Mouse (Mus musculus) lung, postnatal 25 days (tissue): Measurements from ENCODE around the gene Insc.

ENCODE experiments used
- DNase-seq: peaks from one replicate; pipeline ENCODE4 v3.0.0; 2022; ENCODE audit warnings: low spot score

The Insc gene

GRCm38 (mm10) chr7:114827360-114827759 lies 83.9 kb downstream of the Insc start:
- DNase-seq: no peak

- no peak for DNase-seq
These were observed 88.9 kb downstream of the Insc start for GRCm38 (mm10) chr7:114832257-114832940.

DNA sequence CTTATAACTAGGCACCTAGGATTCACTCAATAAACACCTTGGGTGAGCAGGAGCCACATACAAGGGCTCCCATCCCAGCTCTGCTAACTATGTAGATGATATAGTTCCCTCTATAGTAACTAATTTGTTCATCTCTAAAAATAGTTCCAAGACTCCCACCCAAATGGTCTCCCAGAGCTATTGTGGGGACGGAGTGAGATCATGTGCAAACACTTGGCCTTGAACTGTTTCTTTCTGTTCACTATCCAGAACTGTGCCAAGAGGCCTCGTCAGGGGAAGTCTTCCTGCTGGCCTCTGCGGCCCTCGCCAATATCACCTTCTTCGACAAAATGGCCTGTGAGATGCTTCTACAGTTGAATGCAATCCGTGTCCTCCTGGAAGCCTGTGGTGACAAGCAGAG lies 91.0 kb downstream of the Insc start:
- no peak for DNase-seq

DNA sequence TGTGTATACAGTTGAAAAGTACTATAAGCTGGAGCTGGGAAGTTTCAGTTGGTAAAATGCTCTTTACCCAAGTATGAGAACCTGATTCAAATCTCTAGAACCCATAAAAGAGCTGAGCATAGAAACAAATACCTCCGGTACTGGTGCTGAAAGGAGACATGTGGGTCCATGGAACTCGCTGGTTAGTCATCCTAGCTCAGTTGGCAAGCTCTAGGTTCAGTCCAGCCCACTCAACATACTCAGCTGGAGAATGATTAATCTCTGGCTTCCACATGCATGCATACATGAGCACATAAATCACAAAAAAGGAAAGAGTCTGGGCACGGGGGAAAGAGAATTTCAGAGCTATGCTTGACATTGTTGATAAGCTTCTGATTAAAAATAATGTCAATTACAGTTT lies 93.8 kb downstream of the Insc start:
- DNase-seq: no peak

DNA sequence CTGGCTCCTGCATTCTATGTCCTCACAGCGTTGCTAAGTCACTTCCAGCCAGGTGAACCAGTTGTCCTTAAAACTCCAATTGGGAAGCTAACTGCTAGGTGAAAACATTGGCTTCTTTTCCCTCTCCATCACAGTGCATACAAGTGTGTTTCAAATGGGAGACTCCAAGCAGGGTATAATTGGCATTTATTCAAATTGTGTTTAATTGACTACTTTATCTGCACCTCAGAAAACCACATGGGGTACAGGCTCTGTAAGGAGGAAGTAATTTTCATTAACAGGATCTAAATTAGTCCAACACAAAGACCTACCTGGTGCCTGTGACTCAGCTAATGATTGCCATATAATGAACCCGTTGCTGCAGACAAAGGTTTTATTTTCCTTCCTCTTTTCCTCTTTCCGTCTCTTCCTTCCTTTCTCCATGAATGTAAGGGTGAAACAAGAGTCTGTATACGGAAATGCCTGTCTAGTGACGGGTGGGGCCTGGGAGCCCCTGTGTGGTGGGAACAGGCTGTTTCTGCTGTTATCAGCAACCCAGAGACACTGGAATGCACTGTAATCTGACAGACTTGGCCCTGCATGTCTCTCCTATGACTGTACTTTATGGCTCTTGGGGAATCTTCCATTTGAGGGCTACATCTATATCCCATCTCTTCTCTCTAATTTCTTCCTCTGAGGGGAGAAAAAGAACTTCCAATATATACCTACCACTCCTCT lies 96.7 kb downstream of the Insc start:
- DNase-seq: no peak

- DNase-seq: no peak
These were observed 99.2 kb downstream of the Insc start for GRCm38 (mm10) chr7:114842644-114843211.

DNA sequence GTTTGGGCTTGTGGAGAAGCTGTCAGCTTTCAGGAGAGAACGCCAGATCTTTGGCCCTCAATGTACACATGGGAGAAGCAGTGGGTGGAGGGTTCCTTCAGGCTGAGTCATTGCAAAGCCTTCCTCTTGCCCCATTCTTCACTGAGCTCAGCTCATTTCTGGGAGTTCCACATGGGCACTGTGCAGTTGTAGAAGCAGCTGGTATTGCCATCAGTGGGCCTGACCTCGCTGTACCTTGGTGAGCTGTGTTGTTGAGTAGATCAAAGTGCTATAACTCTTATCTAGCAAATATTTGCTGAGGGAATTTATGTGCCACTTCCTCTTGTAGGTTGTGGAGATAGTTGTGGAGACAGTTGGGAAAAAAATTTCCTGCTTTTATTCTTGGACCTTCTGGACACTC lies 103.7 kb downstream of the Insc start:
- no peak for DNase-seq

GRCm38 (mm10) chr7:114852387-114852786 lies 108.9 kb downstream of the Insc start:
- no peak for DNase-seq

GRCm38 (mm10) chr7:114854169-114854568 lies 110.7 kb downstream of the Insc start:
- DNase-seq: no peak

DNA sequence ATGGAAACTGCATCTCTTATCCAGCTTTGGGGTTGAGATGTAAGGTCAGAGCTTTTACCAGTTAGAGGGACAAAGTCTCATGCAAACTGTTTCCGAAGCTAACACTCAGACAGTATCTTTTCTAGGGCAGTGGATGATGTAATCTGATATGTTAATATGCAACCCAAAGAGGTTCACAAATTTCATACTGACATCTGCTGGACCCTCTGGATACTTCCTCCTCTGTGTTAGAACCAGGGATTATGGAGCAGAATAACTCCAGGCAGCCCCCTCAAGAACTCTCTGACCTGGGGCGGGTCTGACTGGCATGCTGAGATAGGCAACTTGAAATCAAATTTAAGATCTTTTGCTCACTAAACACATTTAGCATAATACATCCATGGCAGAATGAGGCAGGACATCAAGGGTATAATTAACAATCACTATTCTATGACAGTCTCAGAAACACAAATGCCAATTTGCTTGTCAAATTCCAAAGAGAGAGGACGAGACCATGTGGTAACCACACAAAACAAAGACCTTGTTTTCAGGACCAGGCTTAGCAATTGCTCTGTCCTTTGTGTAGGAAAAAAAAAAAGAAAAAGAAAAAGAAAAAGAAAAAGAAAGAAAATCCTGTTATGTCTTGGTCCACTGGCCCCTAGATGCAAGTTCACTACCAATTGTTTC lies 117.5 kb downstream of the Insc start:
- DNase-seq: no peak

GRCm38 (mm10) chr7:114873315-114874012 lies 130.0 kb downstream of the Insc start:
- no peak for DNase-seq

DNA sequence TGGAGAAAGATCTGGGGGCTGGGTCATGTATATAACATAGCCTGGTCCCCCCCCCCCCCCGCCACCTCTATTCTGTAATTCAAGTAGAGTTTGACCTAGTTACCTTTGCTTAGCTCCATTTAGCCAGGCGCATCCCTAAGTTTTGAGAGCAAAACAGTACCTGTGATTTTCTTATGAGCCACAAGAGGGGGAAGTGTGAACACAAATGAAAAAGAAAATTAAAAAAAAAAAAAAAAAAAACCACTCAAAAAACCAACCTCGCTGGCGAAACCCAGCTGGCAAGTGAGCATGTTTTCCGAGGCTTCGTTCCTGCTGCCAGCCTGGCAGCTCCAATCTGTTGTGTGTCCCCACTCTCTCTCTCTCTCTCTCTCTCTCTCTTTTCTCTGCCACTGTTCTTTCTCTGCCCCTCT lies 130.5 kb downstream of the Insc start:
- DNase-seq: no peak

- DNase-seq: no peak
These were observed 131.1 kb downstream of the Insc start for GRCm38 (mm10) chr7:114874579-114874978.

GRCm38 (mm10) chr7:114883602-114884001 lies 140.1 kb downstream of the Insc start:
- no peak for DNase-seq

DNA sequence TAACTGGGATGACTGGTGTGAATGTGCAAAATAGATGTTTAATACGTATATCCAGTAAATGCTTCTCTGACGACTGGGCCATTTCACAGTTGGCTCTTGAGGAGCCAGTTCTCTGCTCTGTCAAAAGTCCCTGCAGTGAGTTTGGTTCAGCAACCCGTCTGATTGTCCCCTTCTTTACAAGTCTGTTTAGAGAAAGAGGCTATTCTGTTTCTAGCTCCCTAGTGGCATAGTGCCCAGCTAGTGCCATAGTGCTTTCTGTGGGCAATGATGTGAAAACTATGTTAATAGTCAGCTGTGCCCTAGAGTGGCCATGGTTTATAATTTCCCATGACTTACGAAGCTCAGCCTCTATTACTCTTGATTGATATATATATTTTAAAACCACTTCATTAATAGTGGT lies 143.4 kb downstream of the Insc start:
- no peak for DNase-seq

- no peak for DNase-seq
These were observed 146.7 kb downstream of the Insc start for GRCm38 (mm10) chr7:114890215-114890614.

- no peak for DNase-seq
These were observed 149.2 kb downstream of the Insc start for GRCm38 (mm10) chr7:114892618-114893257.

GRCm38 (mm10) chr7:114893889-114894288 lies 150.4 kb downstream of the Insc start:
- DNase-seq: no peak

GRCm38 (mm10) chr7:114896966-114897697 lies 153.6 kb downstream of the Insc start:
- DNase-seq: no peak
